ENCODE assay signal across 20 mouse cellular contexts in the genomic region with DNA sequence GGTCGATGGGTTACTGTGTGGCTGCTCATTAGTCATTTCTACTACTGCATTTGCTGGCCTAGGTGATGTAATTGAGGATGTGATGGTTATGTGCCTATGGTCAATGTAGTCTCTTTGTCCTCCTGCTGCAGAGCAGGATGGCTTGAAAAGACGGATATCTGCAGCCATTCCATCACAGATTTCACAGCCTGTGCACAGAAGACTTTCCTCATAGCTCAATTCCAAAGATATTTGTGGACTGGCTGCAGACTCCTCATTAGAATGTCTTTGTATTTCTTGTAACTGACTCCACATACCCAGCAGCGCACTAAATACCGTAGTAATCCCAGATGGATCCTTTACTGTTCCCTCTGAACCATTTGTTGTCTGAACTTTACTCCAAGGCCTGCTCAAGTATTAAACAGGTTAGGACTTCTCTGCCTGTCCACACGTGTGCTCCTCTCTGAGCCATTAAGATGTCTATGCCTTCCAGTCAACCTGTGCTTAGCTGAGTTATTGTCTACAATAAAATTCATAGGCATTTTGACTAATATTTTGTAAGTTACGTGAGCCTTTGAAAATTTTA.
DNase-seq lines count a peak whose midpoint lies in the region; ATAC-seq and TF ChIP-seq lines count a peak whose summit lies in the region.
"Had no signal": no experiment of that assay in that cellular context is flagged by ENCODE, and none has a peak within 500 bp of the region (broad histone marks: within the 10 kb centered on the region; RNA-seq: fewer than 3 reads in every experiment).

No protein-coding gene starts in this region.

- 64% methylated on average over 6 of the region's 6 CpGs for WGBS in limb, embryonic 13.5 days
- WGBS in limb, embryonic 10.5 days, result 93% methylated on average over 6 of the region's 6 CpGs
- 64% methylated on average over 6 of the region's 6 CpGs for WGBS in limb, embryonic 14.5 days

- no peaks in the 10 kb centered on the region for H3K27me3 ChIP-seq in limb, embryonic 13.5 days
- no peaks in the 10 kb centered on the region for H3K27me3 ChIP-seq in limb, embryonic 10.5 days (ENCODE audit: low read depth, poor library complexity, severe bottlenecking)
- no peaks in the 10 kb centered on the region for H3K27me3 ChIP-seq in limb, embryonic 14.5 days (ENCODE audit: control insufficient read depth, insufficient read depth, low read length)
- H3K27me3 ChIP-seq: embryonic facial prominence, embryonic 12.5 days; forebrain, embryonic 13.5 days; forebrain, embryonic 15.5 days had no signal

- no peak for DNase-seq in limb, embryonic 10.5 days (ENCODE audit: low spot score)
- peak; percentile 91 for DNase-seq in Muller cell, postnatal 12 days (ENCODE audit: inconsistent ontology term)
- no peak for DNase-seq in limb, embryonic 14.5 days (ENCODE audit: low spot score)
- no peak for DNase-seq in neural tube, embryonic 10.5 days (ENCODE audit: extremely low spot score, low spot score)
- DNase-seq: adrenal gland, adult 8-10 months; adrenal gland, postnatal 14 days; adrenal gland, postnatal 36 days; cerebellum, adult 11-12 months; cerebellum, adult 2 months; cerebellum, adult 9-10 months; cerebellum, postnatal 10 days; cerebellum, postnatal 25 days; forebrain, postnatal 0 days had no signal

- no peak overlapping the region for H3K4me3 ChIP-seq in limb, embryonic 13.5 days
- no peak overlapping the region for H3K4me3 ChIP-seq in limb, embryonic 10.5 days
- H3K4me3 ChIP-seq in limb, embryonic 14.5 days (replicated peaks; ENCODE audit: low read length), result no peak overlapping the region
- H3K4me3 ChIP-seq: embryonic facial prominence, embryonic 10.5 days; embryonic facial prominence, embryonic 12.5 days; forebrain, embryonic 13.5 days; forebrain, embryonic 15.5 days had no signal

- no peak overlapping the region for H3K27ac ChIP-seq in limb, embryonic 13.5 days
- H3K27ac ChIP-seq in limb, embryonic 10.5 days, result no peak overlapping the region
- H3K27ac ChIP-seq in limb, embryonic 14.5 days (replicated peaks; ENCODE audit: low read depth, low read length), result no peak overlapping the region
- H3K27ac ChIP-seq: embryonic facial prominence, embryonic 10.5 days; embryonic facial prominence, embryonic 12.5 days; forebrain, embryonic 13.5 days; forebrain, embryonic 15.5 days had no signal

- H3K4me1 ChIP-seq in limb, embryonic 13.5 days, result 0 out of 2 replicates have a peak, but pooled peaks cover 6% of the 10 kb centered on the region
- peaks cover 4% of the 10 kb centered on the region for H3K4me1 ChIP-seq in limb, embryonic 10.5 days
- no peaks in the 10 kb centered on the region for H3K4me1 ChIP-seq in limb, embryonic 14.5 days (ENCODE audit: control insufficient read depth, insufficient read depth, low read length)
- H3K4me1 ChIP-seq: forebrain, embryonic 13.5 days; forebrain, embryonic 15.5 days had no signal

- ATAC-seq in limb, embryonic 13.5 days (ENCODE audit: low FRiP score, low read depth), result peak; percentile 64
- peak; percentile 62; the same call in 1 of the 2 replicates for ATAC-seq in limb, embryonic 14.5 days (ENCODE audit: low FRiP score, low read depth)
- ATAC-seq: activated CD4-positive, CD25-positive, alpha-beta regulatory T cell, adult 4 months; forebrain, embryonic 13.5 days; forebrain, embryonic 15.5 days; forebrain, postnatal 0 days; Patski had no signal

- H3K9ac ChIP-seq in limb, embryonic 13.5 days, result no peak overlapping the region
- H3K9ac ChIP-seq in limb, embryonic 14.5 days (ENCODE audit: low read depth, low read length, severe bottlenecking), result no peak overlapping the region
- H3K9ac ChIP-seq: embryonic facial prominence, embryonic 12.5 days; forebrain, embryonic 13.5 days; forebrain, embryonic 15.5 days; forebrain, postnatal 0 days had no signal

- H3K9me3 ChIP-seq in limb, embryonic 13.5 days, result no peaks in the 10 kb centered on the region
- H3K9me3 ChIP-seq in limb, embryonic 10.5 days (replicated peaks), result no peaks in the 10 kb centered on the region
- no peaks in the 10 kb centered on the region for H3K9me3 ChIP-seq in limb, embryonic 14.5 days (ENCODE audit: control insufficient read depth, low read length)
- H3K9me3 ChIP-seq: embryonic facial prominence, embryonic 10.5 days; embryonic facial prominence, embryonic 12.5 days; forebrain, embryonic 13.5 days; forebrain, embryonic 15.5 days had no signal

- H3K4me2 ChIP-seq in limb, embryonic 13.5 days (replicated peaks), result no peak overlapping the region
- no peak overlapping the region for H3K4me2 ChIP-seq in limb, embryonic 14.5 days (replicated peaks; ENCODE audit: low read depth, low read length, severe bottlenecking)
- H3K4me2 ChIP-seq: embryonic facial prominence, embryonic 12.5 days; forebrain, embryonic 13.5 days; forebrain, embryonic 15.5 days had no signal

- no peak for TF ChIP-seq POLR2A in limb, embryonic 14.5 days (IDR thresholded peaks at IDR 0.05; ENCODE audit: borderline replicate concordance, extremely low read depth, insufficient read depth, insufficient read length)

- no peaks in the 10 kb centered on the region for H3K36me3 ChIP-seq in limb, embryonic 13.5 days
- no peaks in the 10 kb centered on the region for H3K36me3 ChIP-seq in limb, embryonic 10.5 days
- no peaks in the 10 kb centered on the region for H3K36me3 ChIP-seq in limb, embryonic 14.5 days (ENCODE audit: control insufficient read depth, insufficient read depth, low read length)
- H3K36me3 ChIP-seq: embryonic facial prominence, embryonic 10.5 days; embryonic facial prominence, embryonic 12.5 days; forebrain, embryonic 15.5 days had no signal
